Comparison of ENCODE assay signal across 24 mouse cellular contexts in the genomic region with DNA sequence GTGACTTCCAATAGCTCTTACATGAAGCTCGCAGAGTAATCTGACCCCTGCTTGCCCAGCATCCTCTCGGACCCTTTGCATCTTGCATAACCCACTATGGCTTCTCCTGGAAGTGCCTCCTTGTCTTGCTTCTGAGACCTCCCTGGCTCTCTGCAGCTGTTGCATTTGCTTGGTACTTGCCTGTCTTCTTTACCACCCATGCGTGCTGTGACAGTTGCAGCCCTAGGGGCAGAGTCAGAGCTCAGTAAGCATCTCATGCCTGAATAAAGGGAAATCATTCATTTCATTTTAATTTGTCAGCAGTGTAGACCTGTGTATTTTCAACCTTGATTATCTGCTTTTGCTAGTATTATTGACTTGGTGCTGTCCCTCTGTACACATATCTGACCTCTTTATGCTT.
"Had no signal": no experiment of that assay in that cellular context is flagged by ENCODE, and none has a peak within 500 bp of the region (broad histone marks: within the 10 kb centered on the region; RNA-seq: fewer than 3 reads in every experiment).

No protein-coding gene starts in this region.

- H3K4me1 ChIP-seq: midbrain, embryonic 12.5 days; neural tube, embryonic 12.5 days had no signal

- H3K4me2 ChIP-seq: limb, embryonic 12.5 days; limb, embryonic 15.5 days; liver, embryonic 11.5 days; lung, embryonic 14.5 days; midbrain, embryonic 12.5 days; midbrain, embryonic 15.5 days; neural tube, embryonic 12.5 days; neural tube, embryonic 15.5 days had no signal

- H3K27me3 ChIP-seq: limb, embryonic 12.5 days; limb, embryonic 15.5 days; midbrain, embryonic 12.5 days; midbrain, embryonic 15.5 days; neural tube, embryonic 12.5 days; neural tube, embryonic 15.5 days had no signal

- DNase-seq: kidney, adult 2 months; kidney, postnatal 10 days; kidney, postnatal 36 days; left cerebral cortex, postnatal 4 days; liver, postnatal 0 days; lung, embryonic 14.5 days; right cerebral cortex, adult 18-20 months; right cerebral cortex, postnatal 14 days; right cerebral cortex, postnatal 4 days; thymus, adult 2 months; thymus, postnatal 14 days; thymus, postnatal 4 days had no signal

- ATAC-seq: intestine, embryonic 16.5 days; liver, postnatal 0 days; lung, postnatal 0 days; midbrain, embryonic 15.5 days had no signal

- H3K27ac ChIP-seq: limb, embryonic 12.5 days; limb, embryonic 15.5 days; liver, embryonic 14.5 days; macrophage; midbrain, embryonic 12.5 days; midbrain, embryonic 15.5 days; neural tube, embryonic 12.5 days; neural tube, embryonic 15.5 days; stomach, postnatal 0 days had no signal

- H3K4me3 ChIP-seq: limb, embryonic 12.5 days; limb, embryonic 15.5 days; midbrain, embryonic 12.5 days; midbrain, embryonic 15.5 days; neural tube, embryonic 12.5 days; neural tube, embryonic 15.5 days had no signal

- H3K9ac ChIP-seq: limb, embryonic 12.5 days; limb, embryonic 15.5 days; liver, embryonic 14.5 days; liver, postnatal 0 days; lung, embryonic 14.5 days; midbrain, embryonic 12.5 days; midbrain, embryonic 15.5 days; neural tube, embryonic 12.5 days; neural tube, embryonic 15.5 days had no signal

- H3K36me3 ChIP-seq: neural tube, embryonic 15.5 days had no signal

- H3K9me3 ChIP-seq: limb, embryonic 12.5 days; limb, embryonic 15.5 days; midbrain, embryonic 12.5 days; midbrain, embryonic 15.5 days; neural tube, embryonic 12.5 days; neural tube, embryonic 15.5 days had no signal
